Mouse (Mus musculus) liver, adult 2 months (tissue): Measurements from ENCODE around the gene Ptcd2.

Experiments used
- CTCF ChIP-seq: fragments of 200-500 bp; IDR thresholded peaks from 2 replicates; pipeline ENCODE4 v1.5.1; 2011; ENCODE audit warnings: low read depth, low read length, control low read depth
- POLR2A ChIP-seq: fragments of 200-500 bp; IDR thresholded peaks from 2 replicates; pipeline ENCODE4 v1.6.1; 2011; ENCODE audit warnings: low read length, control low read depth; ENCODE audit not compliant: insufficient read depth; ENCODE audit errors: extremely low read depth

- TF ChIP-seq POLR2A (no peak), CTCF (no peak)
These were observed 50.3 kb downstream of the Ptcd2 start for GRCm38 (mm10) chr13:99294176-99294575.
